Mouse (Mus musculus) brain, embryonic 18.5 days (tissue): ENCODE data around the gene Gm11437.
A peak's percentile ranks its signal among the peaks of the same experiment; 100 is the strongest.

Experiments used
- DNase-seq: peaks from one replicate; pipeline ENCODE4 v3.0.0-alpha.2; 2012; ENCODE audit warnings: low read depth, low spot score

Gm11437 gene

DNA sequence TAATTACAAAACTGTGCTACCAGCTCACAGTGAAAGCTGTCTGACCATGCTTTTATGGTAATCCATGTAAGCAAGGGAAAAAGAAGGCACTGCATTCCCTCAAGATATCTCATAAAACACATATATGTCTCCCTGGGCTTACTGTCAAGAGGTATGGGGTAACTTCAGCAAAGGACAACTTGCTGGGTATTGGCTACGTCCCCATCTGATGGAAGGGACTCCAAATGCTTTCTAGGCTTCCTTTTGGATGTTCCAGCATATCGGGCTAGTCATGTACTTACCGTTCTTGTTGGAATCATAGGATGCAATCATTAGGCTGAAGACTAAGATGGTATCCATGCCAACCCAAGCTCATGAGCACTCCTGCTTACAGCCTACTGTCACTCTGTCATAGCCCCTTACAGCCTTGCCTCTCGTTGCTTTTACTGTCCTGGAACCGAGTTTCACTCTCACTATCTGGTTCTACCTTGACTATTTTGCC is at the start of gene Gm11437:
Gm11437 (minus strand) TSS at position 431 of the 481 bp plus-strand sequence.
- DNase-seq = no peak

- no peak for DNase-seq
Observed at GRCm38 (mm10) chr11:84210876-84211275, 43.6 kb upstream of the Gm11437 start.

GRCm38 (mm10) chr11:84205776-84206175 is 38.5 kb upstream of the Gm11437 start:
- DNase-seq = no peak

GRCm38 (mm10) chr11:84197607-84198402 is 30.5 kb upstream of the Gm11437 start:
- DNase-seq = no peak

DNA sequence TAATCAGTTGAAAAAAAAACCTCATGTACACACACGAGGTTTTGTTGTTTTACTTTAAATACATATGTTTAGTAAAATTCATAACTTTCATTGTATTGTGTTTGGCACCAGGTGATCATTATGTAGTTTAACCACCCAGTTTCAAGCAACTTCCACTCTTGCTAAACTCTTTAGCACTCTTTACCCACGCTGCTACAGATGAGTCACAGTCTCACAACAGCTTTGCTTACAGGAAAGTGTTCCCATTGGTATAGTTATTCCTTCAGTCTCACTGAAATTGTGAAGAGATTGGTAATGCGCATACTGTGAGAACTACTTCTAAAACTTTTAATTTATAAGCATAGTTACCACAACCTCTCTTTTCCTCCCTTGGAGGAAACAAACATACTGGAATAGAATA is 27.5 kb upstream of the Gm11437 start:
- no peak for DNase-seq

- no peak for DNase-seq
Observed at GRCm38 (mm10) chr11:84193249-84193648, 26.0 kb upstream of the Gm11437 start.

GRCm38 (mm10) chr11:84190581-84191233 is 23.4 kb upstream of the Gm11437 start:
- DNase-seq = no peak

DNA sequence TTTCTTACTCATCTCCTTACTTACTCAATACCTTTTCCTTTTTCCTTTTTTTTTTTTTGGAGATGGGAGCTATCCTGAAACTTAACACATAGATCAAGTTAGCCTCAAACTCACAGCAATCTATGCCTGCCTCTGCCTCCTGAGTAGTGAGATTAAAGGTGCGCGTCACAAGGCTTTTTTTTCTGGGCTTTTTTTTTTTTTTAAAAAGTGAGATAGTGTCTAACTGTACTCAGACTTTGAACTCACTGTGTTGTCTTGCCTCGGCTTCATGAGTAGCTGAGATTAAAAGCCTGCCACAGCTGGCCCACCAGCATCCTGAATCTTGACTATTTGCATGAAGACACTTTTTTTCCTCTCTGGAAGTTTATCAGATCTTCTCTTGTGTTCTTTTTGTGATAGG is 21.3 kb upstream of the Gm11437 start:
- DNase-seq = no peak

DNA sequence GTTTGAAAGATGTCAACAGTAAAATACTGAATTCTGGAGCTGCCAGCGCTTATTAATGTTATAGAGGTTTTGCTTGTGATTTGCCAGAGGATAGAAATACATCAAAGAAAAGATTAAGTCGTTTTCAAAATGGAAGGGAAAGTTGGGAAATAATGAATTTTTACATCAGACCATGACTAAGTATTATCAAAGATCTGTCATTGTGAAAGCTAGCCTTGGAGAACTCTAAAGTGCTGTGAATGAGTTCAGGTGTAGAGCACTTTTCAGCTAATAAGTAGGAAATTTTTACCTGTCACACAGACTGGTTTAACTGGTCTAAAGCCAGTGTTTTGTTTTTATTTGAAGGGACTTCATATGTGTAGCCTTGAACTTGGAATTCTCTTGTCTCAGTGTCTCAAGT is 14.0 kb upstream of the Gm11437 start:
- no peak for DNase-seq

GRCm38 (mm10) chr11:84179954-84180598 is 12.8 kb upstream of the Gm11437 start:
- DNase-seq = peak; percentile 50

GRCm38 (mm10) chr11:84179226-84179953 is 12.1 kb upstream of the Gm11437 start:
- DNase-seq = peak; percentile 80

DNA sequence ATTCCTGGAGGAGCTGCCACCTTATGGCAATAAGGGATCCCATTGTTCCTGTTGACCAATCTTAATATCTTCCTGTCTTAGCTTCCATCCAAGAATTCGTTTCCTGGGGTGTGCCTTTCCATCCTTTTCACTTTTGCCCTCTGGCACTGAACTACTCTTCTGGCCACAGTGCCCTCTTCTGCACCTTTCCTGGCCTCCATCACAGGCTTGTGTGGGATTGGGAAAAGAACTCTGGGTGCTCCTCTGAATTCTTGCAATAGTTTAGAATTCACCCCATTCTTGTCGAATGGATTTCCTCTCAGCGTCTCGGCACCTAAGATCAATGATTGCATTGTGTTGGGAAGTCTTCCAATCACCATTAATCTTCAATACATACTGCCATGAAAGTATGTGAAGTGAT is 11.3 kb upstream of the Gm11437 start:
- DNase-seq = no peak

DNA sequence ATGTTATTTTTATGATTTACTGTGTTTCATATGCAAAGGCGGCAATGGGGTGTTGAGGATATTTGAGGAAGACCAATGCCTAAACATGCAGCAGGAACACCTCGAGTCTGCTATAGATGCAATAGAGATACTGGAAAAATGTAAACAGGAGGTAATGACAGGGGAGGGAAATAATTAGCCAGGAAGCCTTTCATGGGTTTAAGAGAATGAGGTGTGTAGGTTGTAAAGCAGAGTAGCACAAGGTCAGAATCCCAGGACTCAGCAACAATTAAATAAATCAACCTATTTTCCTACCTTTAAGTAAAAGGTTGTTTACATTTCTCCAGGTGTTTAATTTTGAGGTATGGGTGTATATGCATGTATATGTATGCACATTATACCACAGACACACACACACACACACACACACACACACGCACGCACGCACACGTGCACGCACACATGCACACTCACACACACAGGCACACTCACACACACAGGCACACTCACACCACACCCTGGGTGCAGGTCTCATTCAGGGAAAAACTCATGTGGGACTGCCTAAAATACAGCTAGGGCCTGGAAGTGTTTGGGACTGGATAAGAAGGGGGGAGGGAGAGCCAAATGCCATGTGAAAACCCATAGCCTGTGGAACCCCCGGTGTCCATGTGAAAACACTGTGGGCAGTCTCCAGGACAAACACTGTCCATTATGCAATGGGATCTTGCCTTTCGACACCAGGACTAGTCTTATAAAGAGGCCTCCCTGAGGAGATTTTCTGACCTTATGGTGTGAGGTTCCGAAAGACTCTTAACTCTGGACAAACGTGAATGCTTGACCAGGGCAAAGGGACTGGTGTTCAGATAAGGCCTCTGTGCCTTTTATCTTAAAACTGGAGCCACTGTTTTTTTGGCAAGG is 5.5 kb upstream of the Gm11437 start:
- DNase-seq = no peak

- no peak for DNase-seq
Observed at GRCm38 (mm10) chr11:84168701-84169288, 1.5 kb upstream of the Gm11437 start.

DNA sequence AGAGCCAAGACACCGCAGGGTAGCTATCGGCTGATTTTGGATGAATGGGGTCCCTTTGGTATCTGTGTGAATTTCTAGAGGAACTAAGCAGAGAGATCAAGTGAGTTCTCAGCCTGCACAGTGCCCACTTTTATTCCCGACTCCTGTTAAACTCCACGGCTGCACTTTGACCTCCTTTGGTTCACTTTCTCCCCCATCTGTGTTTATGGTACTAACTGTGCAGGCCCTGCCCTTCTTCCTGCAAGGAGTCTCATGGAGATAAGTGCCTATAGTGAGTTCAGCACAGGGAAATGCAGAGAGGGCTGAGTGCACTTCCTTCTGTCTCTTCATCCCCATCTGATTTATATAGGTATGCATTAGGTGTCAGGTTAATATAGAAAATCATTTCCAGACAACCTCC is 2.7 kb downstream of the Gm11437 start:
- no peak for DNase-seq

DNA sequence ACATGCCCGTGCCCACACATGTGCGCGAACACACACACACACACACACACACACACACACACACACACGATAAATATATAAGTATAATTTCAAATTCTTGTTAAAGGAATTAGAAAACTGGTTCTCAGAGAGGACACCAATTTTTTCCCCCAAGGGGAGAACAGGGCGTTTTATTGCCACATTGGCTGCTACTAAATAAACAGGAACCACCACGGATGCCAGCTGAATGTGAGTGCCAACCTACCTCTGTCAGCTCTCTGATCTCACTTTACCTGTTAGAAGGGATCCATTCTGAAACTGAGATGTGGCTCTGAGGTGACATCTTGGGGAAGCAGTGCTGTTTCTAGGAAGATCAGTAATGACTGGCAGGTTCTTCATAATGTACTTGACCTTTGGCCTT is 3.2 kb downstream of the Gm11437 start:
- DNase-seq = no peak

- no peak for DNase-seq
Observed at GRCm38 (mm10) chr11:84156535-84157262, 10.6 kb downstream of the Gm11437 start.

DNA sequence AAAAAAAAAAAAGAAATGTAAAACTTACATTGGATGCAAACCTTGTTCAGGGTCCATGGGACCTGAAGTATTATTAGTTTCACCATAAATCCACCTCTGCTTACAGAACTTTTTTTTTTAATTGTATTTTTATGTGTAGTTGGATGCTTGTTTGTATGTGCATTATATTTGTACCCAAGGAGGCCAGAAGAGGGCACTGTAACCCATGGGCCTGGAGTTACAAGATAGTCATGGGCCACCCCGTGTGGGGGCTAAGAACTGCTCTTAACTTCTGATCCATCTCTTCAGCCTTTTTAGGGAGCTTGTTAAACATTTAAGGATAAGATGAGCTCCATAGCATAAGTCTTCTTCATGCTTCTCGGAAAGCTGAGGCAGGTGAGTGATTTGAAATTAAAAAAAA is 16.4 kb downstream of the Gm11437 start:
- DNase-seq = no peak

DNA sequence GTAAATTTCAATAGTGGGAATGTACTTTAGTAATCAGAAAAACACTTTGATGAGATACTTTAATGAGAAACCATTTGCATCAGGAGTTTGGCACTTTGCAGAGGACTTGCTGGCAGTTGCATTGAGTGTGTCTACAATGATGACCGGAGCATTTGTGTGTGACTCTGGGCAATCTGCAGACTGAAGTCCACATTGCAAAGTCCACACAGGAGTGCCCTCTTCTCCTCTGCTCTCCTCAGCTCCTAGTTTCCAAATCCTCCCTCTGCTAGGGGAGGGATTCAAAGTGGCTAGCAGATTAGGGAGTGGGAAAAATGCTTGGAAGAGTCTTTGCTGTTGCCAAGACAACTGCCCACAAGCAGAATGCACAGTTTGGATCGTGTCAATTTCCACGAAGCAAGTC is 21.2 kb downstream of the Gm11437 start:
- no peak for DNase-seq
